21 mouse cellular contexts compared by ENCODE assay signal in the genomic region with DNA sequence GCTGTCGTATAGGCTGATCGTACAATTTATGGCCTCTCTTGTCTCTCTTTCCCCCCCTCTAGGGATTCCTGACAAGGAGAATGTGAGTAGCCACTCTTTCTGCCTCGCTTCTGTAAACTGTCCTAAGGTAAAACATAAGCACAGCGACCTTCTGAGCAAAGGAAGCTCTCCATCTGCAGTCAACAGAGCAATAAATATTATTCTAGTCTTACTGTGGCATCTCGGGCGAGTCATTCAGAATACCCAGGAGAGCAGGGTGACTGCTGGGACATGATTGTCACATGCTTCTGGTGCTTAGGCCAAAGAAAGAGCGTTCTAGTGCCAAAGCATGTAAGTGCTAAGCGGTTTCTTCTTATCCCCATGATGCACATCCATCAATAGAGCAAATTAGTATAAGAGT.
DNase-seq lines count a peak whose midpoint lies in the region; ATAC-seq and TF ChIP-seq lines count a peak whose summit lies in the region.
"Had no signal": no experiment of that assay in that cellular context is flagged by ENCODE, and none has a peak within 500 bp of the region (broad histone marks: within the 10 kb centered on the region; RNA-seq: fewer than 3 reads in every experiment).

No protein-coding gene starts in this region.

- peak overlapping the region; percentile 17; the same call in 1 of the 2 replicates for H3K27ac ChIP-seq in hindbrain, embryonic 14.5 days
- no peak overlapping the region for H3K27ac ChIP-seq in hindbrain, embryonic 11.5 days (ENCODE audit: low read depth, low read length)
- H3K27ac ChIP-seq in neural tube, embryonic 14.5 days (ENCODE audit: low read depth, low read length), result no peak overlapping the region
- H3K27ac ChIP-seq: embryonic facial prominence, embryonic 15.5 days; forebrain, embryonic 10.5 days; heart, adult 2 months; hindbrain, embryonic 10.5 days had no signal

- no peaks in the 10 kb centered on the region for H3K27me3 ChIP-seq in hindbrain, embryonic 14.5 days (ENCODE audit: control insufficient read depth, insufficient read depth, low read length)
- H3K27me3 ChIP-seq in hindbrain, embryonic 11.5 days (ENCODE audit: control insufficient read depth, insufficient read depth, low read length), result no peaks in the 10 kb centered on the region
- no peaks in the 10 kb centered on the region for H3K27me3 ChIP-seq in neural tube, embryonic 14.5 days (ENCODE audit: control insufficient read depth, insufficient read depth, low read length)
- H3K27me3 ChIP-seq: embryonic facial prominence, embryonic 15.5 days; heart, embryonic 12.5 days had no signal

- peak; percentile 53 for DNase-seq in adrenal gland, postnatal 14 days
- no peak for DNase-seq in adrenal gland, adult 8-10 months
- DNase-seq in hindbrain, embryonic 14.5 days (ENCODE audit: low spot score), result no peak
- no peak for DNase-seq in hindbrain, embryonic 11.5 days (ENCODE audit: low spot score)
- peak; percentile 52 for DNase-seq in A20 (ENCODE audit: low read depth, low spot score)
- no peak for DNase-seq in kidney, postnatal 36 days
- no peak for DNase-seq in lung, adult 2 months
- DNase-seq: adrenal gland, adult 2 months; cerebellum, adult 11 months; cerebellum, adult 8-10 months; cerebellum, postnatal 14 days; embryo, embryonic 11 days; gastrocnemius, postnatal 10 days; heart, adult 2 months had no signal

- H3K9me3 ChIP-seq in hindbrain, embryonic 14.5 days (ENCODE audit: control insufficient read depth, low read length), result no peaks in the 10 kb centered on the region
- no peaks in the 10 kb centered on the region for H3K9me3 ChIP-seq in hindbrain, embryonic 11.5 days (ENCODE audit: control insufficient read depth, low read length)
- H3K9me3 ChIP-seq in neural tube, embryonic 14.5 days (ENCODE audit: control insufficient read depth, low read length), result no peaks in the 10 kb centered on the region
- H3K9me3 ChIP-seq: embryonic facial prominence, embryonic 15.5 days; forebrain, embryonic 10.5 days; hindbrain, embryonic 10.5 days had no signal

- TF ChIP-seq CTCF in lung, adult 2 months (IDR thresholded peaks at IDR 0.05; ENCODE audit: insufficient read depth, low read length), result no peak

- no peak for ATAC-seq in hindbrain, embryonic 14.5 days (ENCODE audit: low FRiP score)
- no peak for ATAC-seq in hindbrain, embryonic 11.5 days (ENCODE audit: low FRiP score)
- ATAC-seq in neural tube, embryonic 14.5 days (ENCODE audit: low read depth), result peak; percentile 28; the same call in 1 of the 2 replicates
- ATAC-seq: forebrain, embryonic 16.5 days had no signal

- peaks cover 9% of the 10 kb centered on the region; the same call in 1 of the 2 replicates for H3K4me1 ChIP-seq in hindbrain, embryonic 14.5 days (replicated peaks; ENCODE audit: control insufficient read depth, insufficient read depth, low read length)
- no peaks in the 10 kb centered on the region for H3K4me1 ChIP-seq in hindbrain, embryonic 11.5 days (replicated peaks; ENCODE audit: control insufficient read depth, insufficient read depth, low read length)
- peaks cover 9% of the 10 kb centered on the region; the same call in 1 of the 2 replicates for H3K4me1 ChIP-seq in neural tube, embryonic 14.5 days (ENCODE audit: control insufficient read depth, insufficient read depth, low read length)
- peaks cover 22% of the 10 kb centered on the region for H3K4me1 ChIP-seq in lung, adult 2 months (ENCODE audit: control insufficient read depth, insufficient read depth, low read length)

- no peak overlapping the region for H3K9ac ChIP-seq in hindbrain, embryonic 14.5 days
- H3K9ac ChIP-seq in hindbrain, embryonic 11.5 days (ENCODE audit: low read depth, low read length), result no peak overlapping the region
- H3K9ac ChIP-seq in neural tube, embryonic 14.5 days (replicated peaks; ENCODE audit: low read depth, low read length), result no peak overlapping the region
- H3K9ac ChIP-seq: embryonic facial prominence, embryonic 15.5 days; heart, embryonic 12.5 days had no signal

- no peak for TF ChIP-seq POLR2A in lung, adult 2 months (IDR thresholded peaks at IDR 0.05; ENCODE audit: borderline replicate concordance, extremely low read depth, low read depth, low read length)

- H3K4me3 ChIP-seq in hindbrain, embryonic 14.5 days (replicated peaks; ENCODE audit: low read length), result no peak overlapping the region
- H3K4me3 ChIP-seq in hindbrain, embryonic 11.5 days (ENCODE audit: low read depth, low read length), result no peak overlapping the region
- no peak overlapping the region for H3K4me3 ChIP-seq in neural tube, embryonic 14.5 days (ENCODE audit: low read depth, low read length)
- no peak overlapping the region for H3K4me3 ChIP-seq in lung, adult 2 months (replicated peaks; ENCODE audit: extremely low read depth, low read depth, low read length)
- H3K4me3 ChIP-seq: embryonic facial prominence, embryonic 15.5 days; erythroblast, embryonic 14.5 days; forebrain, embryonic 10.5 days; heart, adult 2 months; heart, embryonic 12.5 days; hindbrain, embryonic 10.5 days had no signal

- WGBS in hindbrain, embryonic 14.5 days, result 70% methylated on average over 8 of the region's 8 CpGs
- whole genome bisulfite sequencing in hindbrain, embryonic 11.5 days, result 78% methylated on average over 8 of the region's 8 CpGs
- 23% methylated on average over 8 of the region's 8 CpGs for WGBS in neural tube, embryonic 14.5 days
- 71% methylated on average over 8 of the region's 8 CpGs for WGBS in lung, adult 2 months

- H3K36me3 ChIP-seq in hindbrain, embryonic 14.5 days (replicated peaks; ENCODE audit: control insufficient read depth, insufficient read depth), result no peaks in the 10 kb centered on the region
- H3K36me3 ChIP-seq in hindbrain, embryonic 11.5 days (ENCODE audit: control insufficient read depth, insufficient read depth, low read length), result no peaks in the 10 kb centered on the region
- H3K36me3 ChIP-seq in neural tube, embryonic 14.5 days (ENCODE audit: control insufficient read depth, insufficient read depth, low read length), result no peaks in the 10 kb centered on the region
- H3K36me3 ChIP-seq: embryonic facial prominence, embryonic 15.5 days; forebrain, embryonic 10.5 days; heart, embryonic 12.5 days; hindbrain, embryonic 10.5 days had no signal

- no peak overlapping the region for H3K4me2 ChIP-seq in hindbrain, embryonic 14.5 days (replicated peaks)
- H3K4me2 ChIP-seq in hindbrain, embryonic 11.5 days (replicated peaks; ENCODE audit: low read depth, low read length), result no peak overlapping the region
- no peak overlapping the region for H3K4me2 ChIP-seq in neural tube, embryonic 14.5 days (ENCODE audit: low read depth, low read length)
- H3K4me2 ChIP-seq: embryonic facial prominence, embryonic 15.5 days; heart, embryonic 12.5 days had no signal

Comparison
In these comparisons a context has a peak if more than half of its experiments do, and no peak if none do; other contexts are left out.
1. DNase-seq: peak in adrenal gland, postnatal 14 days (single experiment) and A20 (single experiment); none in adrenal gland, adult 8-10 months (single experiment), hindbrain, embryonic 14.5 days (single experiment), hindbrain, embryonic 11.5 days (single experiment), kidney, postnatal 36 days (0 of 2) and lung, adult 2 months (single experiment).